Mouse (Mus musculus) adrenal gland, adult 18-20 months (tissue): ENCODE measurements around the gene Acad10. TPM values are rescaled to one million over a fixed set of nuclear protein-coding genes. Genes with fewer than 3 reads are reported as not detected.
A peak's percentile ranks its signal among the peaks of the same experiment; 100 is the strongest.
"Not testable (repeated sequence)": the region's sequence is repeated elsewhere in the genome, so short reads cannot be mapped to it uniquely, and the experiment has no call there.

Experiments used
- DNase-seq, 2 experiments: peaks; one replicate each; pipeline ENCODE4 v3.0.0; 2021 to 2022; ENCODE audit warnings: low spot score in 2 of 2
- total RNA-seq, 2 experiments: library from RNA; stranded (reverse); gene quantifications; 1 replicate in 1 of 2; 2 replicates in 1 of 2; pipeline ENCODE4 v1.2.3; 2021

Acad10 gene
- total RNA-seq, 2 experiments from 2014 or later, result 25.2 to 29.4 TPM

DNA sequence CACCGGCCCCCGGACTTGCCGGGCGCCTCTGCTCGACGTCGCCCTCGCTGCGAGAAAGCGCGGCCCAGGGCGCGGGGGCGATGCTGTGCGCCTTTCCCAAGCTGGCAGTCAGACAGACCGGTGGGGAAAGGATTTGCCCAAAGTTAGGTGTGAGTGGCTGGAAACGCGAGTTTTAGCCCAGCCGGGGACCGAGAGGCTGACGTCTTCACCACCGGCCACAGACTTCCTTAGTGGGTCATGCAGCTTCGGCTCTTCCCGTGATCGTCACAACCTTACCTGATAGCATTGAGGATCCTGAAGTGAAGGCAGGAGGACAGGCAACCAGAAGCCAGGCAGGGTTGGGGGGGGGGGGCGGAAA is 562 bp upstream of the Acad10 start:
- DNase-seq, result no peak

DNA sequence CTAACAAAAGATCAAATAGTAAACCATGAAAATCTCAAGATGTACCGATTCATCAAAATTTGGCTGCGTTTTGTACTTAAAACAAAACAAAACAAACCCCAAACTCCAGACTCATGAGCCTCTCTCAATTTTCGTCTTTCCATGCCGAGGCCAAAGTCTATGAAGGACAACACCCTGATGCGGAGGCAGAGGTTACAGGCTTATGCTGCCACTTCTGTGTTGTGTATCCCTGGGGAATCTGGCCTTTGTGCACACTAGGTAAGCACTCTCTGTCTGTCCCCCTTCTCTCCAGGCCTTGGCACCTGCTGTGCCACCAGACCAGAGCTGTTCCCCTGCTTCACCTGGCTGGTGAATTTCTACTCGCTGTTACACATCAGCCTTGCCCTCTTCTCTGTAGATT is 2.7 kb downstream of the Acad10 start:
- not testable (repeated sequence) for DNase-seq

GRCm38 (mm10) chr5:121656866-121657265 is 3.4 kb downstream of the Acad10 start:
- DNase-seq, result not testable (repeated sequence)

DNA sequence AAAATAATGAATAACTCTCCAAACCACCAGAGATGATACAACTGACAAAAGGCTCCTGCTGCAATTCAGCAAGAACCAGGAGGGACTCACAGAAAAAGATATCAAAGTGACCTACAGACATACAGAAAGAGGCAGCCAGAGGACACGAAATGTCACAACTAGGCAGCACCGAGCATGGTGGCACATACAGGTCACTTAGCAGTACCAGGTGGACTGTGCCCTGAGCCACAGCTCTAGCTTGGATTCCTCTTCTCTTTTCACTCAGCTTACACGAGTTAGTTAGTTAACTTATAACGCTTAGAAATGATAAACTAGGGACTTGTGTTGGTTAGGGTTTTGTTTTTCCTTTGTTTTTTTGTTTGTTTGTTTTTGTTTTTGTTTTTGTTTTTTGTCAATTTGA is 5.8 kb downstream of the Acad10 start:
- no peak for DNase-seq

- DNase-seq, result no peak
Observed at GRCm38 (mm10) chr5:121649134-121649533, 11.2 kb downstream of the Acad10 start.

GRCm38 (mm10) chr5:121639601-121640000 is 20.7 kb downstream of the Acad10 start:
- DNase-seq, result no peak

- DNase-seq, result no peak
Observed at GRCm38 (mm10) chr5:121637296-121637695, 23.0 kb downstream of the Acad10 start.

- no peak for DNase-seq
Observed at GRCm38 (mm10) chr5:121634668-121635067, 25.6 kb downstream of the Acad10 start.

- no peak for DNase-seq
Observed at GRCm38 (mm10) chr5:121632804-121633203, 27.5 kb downstream of the Acad10 start.

DNA sequence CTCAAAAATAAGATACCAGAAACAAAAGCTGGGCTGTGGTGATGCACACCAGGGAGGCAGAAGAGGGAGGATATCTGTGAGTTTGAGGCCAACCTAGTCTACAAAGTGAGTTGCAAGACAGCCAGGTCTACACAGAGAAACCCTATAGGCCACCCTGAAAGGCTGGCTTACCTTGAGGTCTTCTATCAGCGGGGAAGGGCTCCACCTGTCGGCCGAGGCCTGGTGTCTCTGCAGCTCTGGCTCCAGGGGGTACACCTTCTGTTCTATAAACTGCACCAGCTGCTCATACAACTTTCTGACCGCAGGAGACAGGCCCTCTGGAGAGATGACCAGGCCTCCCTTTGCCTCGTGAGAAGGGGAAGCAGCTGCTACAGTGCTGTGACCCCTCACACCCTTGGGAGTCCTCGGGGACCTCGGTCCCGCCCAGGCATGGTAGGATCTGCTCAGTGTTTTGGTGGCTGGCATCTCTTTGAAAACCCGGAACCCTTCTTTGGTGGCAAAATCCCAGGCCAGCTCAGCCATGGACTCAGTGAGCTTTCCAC is 29.1 kb downstream of the Acad10 start:
- not testable (repeated sequence) for DNase-seq

GRCm38 (mm10) chr5:121627871-121628270 is 32.4 kb downstream of the Acad10 start:
- peak; percentile 75 to 80 for DNase-seq

GRCm38 (mm10) chr5:121623241-121623640 is 37.1 kb downstream of the Acad10 start:
- no peak for DNase-seq

DNA sequence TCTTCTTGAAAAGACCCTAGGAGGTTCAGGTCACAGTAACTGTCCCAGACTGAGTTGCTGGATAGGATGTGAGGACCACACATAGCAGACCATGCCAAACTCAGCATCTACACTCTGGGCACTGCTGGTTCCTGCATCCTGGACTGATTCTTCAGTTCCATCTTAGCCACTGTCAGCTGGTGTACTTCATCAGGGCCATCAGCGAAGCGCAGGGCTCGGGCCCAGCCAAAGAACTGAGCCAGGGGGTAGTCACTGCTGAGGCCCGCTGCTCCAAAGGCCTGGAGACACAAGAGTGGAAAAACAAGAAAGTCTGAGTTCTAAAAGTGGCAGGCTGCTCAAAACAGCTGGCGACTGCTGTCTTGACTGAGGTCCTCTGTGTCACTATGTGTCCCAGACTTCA is 39.2 kb downstream of the Acad10 start:
- no peak for DNase-seq

DNA sequence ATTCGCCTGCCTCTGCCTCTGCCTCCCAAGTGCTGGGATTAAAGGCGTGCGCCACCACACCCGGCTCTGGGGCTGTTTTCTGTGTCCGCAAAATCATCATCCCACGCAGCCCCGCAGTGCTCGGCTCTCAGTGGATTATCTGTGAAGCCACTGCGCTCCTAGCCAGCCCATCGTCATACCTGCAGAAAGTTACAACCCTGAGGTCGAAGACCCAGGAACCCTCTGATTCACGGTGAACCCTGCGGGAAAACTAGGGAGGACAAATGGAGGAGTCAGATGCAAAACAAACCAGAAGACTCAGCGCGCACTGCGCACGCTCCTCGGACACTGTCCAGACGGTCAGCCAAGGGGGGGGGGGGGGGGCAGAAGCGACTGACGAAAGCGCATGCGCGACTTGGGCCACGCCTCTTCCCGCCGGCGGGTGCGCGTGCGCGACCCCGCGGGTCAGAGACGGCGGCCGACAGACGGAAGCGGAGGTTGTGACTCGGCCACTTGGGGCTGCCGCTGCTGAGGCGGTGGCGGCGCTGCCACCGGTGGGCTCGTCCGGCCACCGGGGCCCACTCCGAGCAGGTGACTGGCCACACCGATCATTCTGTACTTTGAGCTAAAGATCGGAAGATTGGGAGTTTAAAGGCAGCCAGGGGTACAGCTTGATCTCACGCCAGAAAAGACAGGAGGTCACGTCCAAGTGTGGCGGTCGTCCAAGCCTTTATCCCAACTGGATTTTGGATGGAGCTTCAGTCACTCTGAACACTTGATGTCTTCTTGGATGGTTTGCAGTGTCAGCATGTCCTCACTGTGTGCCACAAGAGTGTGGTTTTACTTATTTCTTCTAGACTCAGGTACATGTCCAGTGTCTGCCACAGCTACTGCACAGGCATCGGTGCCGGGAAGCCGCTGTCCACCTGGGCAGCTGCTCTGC is 41.5 kb downstream of the Acad10 start, which contains the start of gene Acad12:
Gene Acad12 (minus strand): TSS at position 347 of the 922 bp plus-strand sequence.
- peak; percentile 80 to 83 for DNase-seq

- DNase-seq, result not testable (repeated sequence)
Observed at GRCm38 (mm10) chr5:121614921-121615320, 45.4 kb downstream of the Acad10 start.

DNA sequence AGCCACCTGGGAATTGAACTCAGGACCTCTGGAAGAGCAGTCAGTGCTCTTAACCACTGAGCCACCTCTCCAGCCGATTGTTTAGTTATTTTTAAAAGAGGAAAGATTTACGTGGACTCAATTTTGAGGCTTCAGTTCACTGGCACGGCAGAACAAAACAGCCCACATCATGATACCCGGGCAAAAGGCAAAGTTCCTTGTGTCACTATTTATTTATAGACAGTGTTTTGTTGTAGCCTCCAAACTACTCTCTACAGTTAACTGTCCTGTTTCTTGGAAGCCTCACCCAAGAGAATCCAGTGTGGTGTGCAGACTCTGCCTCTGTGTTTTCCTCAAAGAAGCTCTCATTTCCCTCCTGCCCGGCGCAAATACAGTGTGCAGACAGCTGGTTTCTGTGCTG is 48.3 kb downstream of the Acad10 start:
- no peak for DNase-seq

- not testable (repeated sequence) for DNase-seq
Observed at GRCm38 (mm10) chr5:121609556-121610135, 50.7 kb downstream of the Acad10 start.

DNA sequence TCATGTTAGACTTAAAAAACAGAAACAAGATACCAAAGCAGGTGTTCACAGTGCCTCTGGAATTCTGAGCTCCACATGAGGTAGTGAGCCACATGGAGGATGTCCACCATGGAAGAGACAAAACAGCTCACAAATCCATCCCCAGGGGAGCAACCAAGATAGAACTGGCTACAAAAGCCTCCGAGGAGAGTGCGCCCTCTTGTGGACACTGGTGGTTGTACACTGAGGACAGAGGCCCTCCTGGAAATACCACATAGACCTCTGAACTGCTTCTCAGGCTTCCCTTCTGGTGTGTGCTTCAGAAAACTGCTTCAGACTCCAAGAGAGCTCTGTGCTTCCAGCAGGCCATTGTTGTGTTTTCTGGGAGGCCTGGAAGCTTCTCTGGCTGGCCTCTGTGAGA is 54.2 kb downstream of the Acad10 start:
- peak; percentile 85 to 88 for DNase-seq

DNA sequence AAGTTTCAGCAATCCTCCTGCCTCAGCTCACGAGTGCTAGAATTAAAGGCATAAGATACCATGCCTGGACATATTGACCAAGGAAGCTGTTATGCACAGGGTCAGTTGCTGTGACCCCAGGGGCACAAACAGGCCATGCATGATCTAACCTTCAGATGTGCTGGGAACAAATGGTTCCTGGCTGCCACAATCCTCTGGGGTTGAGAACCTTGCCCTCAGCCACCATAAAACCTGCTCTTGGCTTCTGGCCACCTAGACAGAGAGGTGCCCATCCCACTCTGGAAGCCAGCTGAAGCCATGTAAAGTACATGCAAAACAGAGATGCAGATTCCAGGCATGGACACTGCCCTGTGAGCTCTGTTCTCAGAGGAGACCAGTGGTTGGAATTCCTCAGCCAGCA is 56.5 kb downstream of the Acad10 start:
- DNase-seq, result not testable (repeated sequence)

DNA sequence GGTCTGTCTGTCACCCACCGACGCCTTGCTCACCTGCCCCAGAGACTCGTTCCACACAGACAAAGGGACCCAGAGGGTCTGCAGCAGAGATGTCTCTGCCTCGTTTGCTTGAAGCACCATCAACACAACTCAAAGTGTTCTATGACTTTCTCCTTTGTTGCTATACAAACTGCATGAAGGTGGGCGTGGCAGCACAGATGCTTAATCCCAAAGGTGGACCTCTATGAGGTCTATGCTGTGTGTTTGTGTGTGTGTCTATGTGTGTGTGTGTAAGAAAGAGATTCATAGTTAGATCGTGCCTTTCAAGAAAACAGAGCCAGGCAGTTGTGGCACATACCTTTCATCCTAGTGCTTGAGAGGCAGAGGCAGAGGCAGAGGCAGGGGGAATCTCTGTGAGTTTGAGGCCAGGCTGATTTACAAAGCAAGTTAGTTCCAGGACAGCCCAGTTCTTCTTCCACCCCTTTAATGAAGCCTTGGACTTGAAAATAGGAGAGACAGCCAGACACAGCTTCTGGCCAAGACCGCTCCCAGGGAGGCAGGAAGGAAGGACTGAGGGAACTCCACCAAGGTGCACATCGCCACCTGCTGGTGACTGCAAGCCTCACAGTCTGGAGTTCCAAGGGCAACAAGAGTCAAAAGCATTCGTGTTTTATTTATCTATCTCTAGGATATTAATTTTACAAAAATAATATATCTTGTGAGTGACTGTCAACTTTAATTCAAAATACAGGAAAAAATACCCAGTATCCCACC is 58.6 kb downstream of the Acad10 start:
- DNase-seq, result peak; percentile 92 to 95

- no peak for DNase-seq
Observed at GRCm38 (mm10) chr5:121598871-121599610, 61.3 kb downstream of the Acad10 start.
